Mouse (Mus musculus): Measurements from ENCODE around the gene Suco. TPM values are rescaled to one million over a fixed set of nuclear protein-coding genes. Genes with fewer than 3 reads are reported as not detected.
A peak's percentile ranks its signal among the peaks of the same experiment; 100 is the strongest.

The Suco gene
- polyA plus RNA-seq, 1 experiment from 2014 or later, result 21.0 TPM

GRCm38 (mm10) chr1:161788339-161788738 is 88.1 kb downstream of the Suco start, which contains the start of gene Fasl:
Fasl (minus strand) TSS chr1:161788495.
- no peak within 1 kb of the TSS for H3K4me3 ChIP-seq (ENCODE audit: low read depth, low read length)
- H3K9me3 ChIP-seq (ENCODE audit: control insufficient read depth, low read length), result no peaks in the 10 kb centered on the region
- H3K27me3 ChIP-seq (replicated peaks; ENCODE audit: control insufficient read depth, insufficient read depth, low read length), result no peaks in the 10 kb centered on the region
- ATAC-seq (replicated peaks; ENCODE audit: low FRiP score, low TSS enrichment, low read depth) (no peak), DNase-seq (ENCODE audit: low spot score) (no peak)
- no peaks in the 10 kb centered on the region for H3K36me3 ChIP-seq (ENCODE audit: control insufficient read depth, insufficient read depth, low read length)
- H3K27ac ChIP-seq (ENCODE audit: low read depth), result no peak within 1 kb of the TSS
- no peak within 1 kb of the TSS for H3K4me2 ChIP-seq (ENCODE audit: low read length)
- WGBS, result 77% methylated on average over 9 of the region's 9 CpGs
- no peak within 1 kb of the TSS for H3K9ac ChIP-seq (ENCODE audit: low read length)
- H3K4me1 ChIP-seq (replicated peaks; ENCODE audit: control insufficient read depth, insufficient read depth, low read length), result no peaks in the 10 kb centered on the region

- DNase-seq (ENCODE audit: low spot score) (no peak), ATAC-seq (replicated peaks; ENCODE audit: low FRiP score, low TSS enrichment, low read depth) (no peak)
- Histone ChIP-seq H3K4me2 (ENCODE audit: low read length) (no peak overlapping the region), H3K27me3 (replicated peaks; ENCODE audit: control insufficient read depth, insufficient read depth, low read length) (no peaks in the 10 kb centered on the region), H3K36me3 (ENCODE audit: control insufficient read depth, insufficient read depth, low read length) (no peaks in the 10 kb centered on the region), H3K4me3 (ENCODE audit: low read depth, low read length) (no peak overlapping the region), H3K4me1 (replicated peaks; ENCODE audit: control insufficient read depth, insufficient read depth, low read length) (no peaks in the 10 kb centered on the region), H3K27ac (ENCODE audit: low read depth) (no peak overlapping the region), H3K9ac (ENCODE audit: low read length) (no peak overlapping the region), H3K9me3 (ENCODE audit: control insufficient read depth, low read length) (no peaks in the 10 kb centered on the region)
- WGBS, result 77% methylated on average over 2 of the region's 2 CpGs
Observed at GRCm38 (mm10) chr1:161782725-161783124, 93.8 kb downstream of the Suco start.

GRCm38 (mm10) chr1:161781594-161781993 is 94.9 kb downstream of the Suco start:
- Histone ChIP-seq H3K27ac (ENCODE audit: low read depth) (no peak overlapping the region), H3K9ac (ENCODE audit: low read length) (no peak overlapping the region), H3K4me1 (replicated peaks; ENCODE audit: control insufficient read depth, insufficient read depth, low read length) (no peaks in the 10 kb centered on the region), H3K36me3 (ENCODE audit: control insufficient read depth, insufficient read depth, low read length) (no peaks in the 10 kb centered on the region), H3K4me3 (ENCODE audit: low read depth, low read length) (no peak overlapping the region), H3K9me3 (ENCODE audit: control insufficient read depth, low read length) (no peaks in the 10 kb centered on the region), H3K4me2 (ENCODE audit: low read length) (no peak overlapping the region), H3K27me3 (replicated peaks; ENCODE audit: control insufficient read depth, insufficient read depth, low read length) (no peaks in the 10 kb centered on the region)
- no peak for DNase-seq (ENCODE audit: low spot score)
- ATAC-seq (replicated peaks; ENCODE audit: low FRiP score, low TSS enrichment, low read depth), result no peak
- 88% methylated on average over 5 of the region's 5 CpGs for WGBS

- Histone ChIP-seq H3K9me3 (ENCODE audit: control insufficient read depth, low read length) (no peaks in the 10 kb centered on the region), H3K4me2 (ENCODE audit: low read length) (no peak overlapping the region), H3K27ac (ENCODE audit: low read depth) (no peak overlapping the region), H3K9ac (ENCODE audit: low read length) (no peak overlapping the region), H3K4me3 (ENCODE audit: low read depth, low read length) (no peak overlapping the region), H3K27me3 (replicated peaks; ENCODE audit: control insufficient read depth, insufficient read depth, low read length) (no peaks in the 10 kb centered on the region), H3K36me3 (ENCODE audit: control insufficient read depth, insufficient read depth, low read length) (no peaks in the 10 kb centered on the region), H3K4me1 (replicated peaks; ENCODE audit: control insufficient read depth, insufficient read depth, low read length) (no peaks in the 10 kb centered on the region)
- DNase-seq (ENCODE audit: low spot score), result no peak
- ATAC-seq (replicated peaks; ENCODE audit: low FRiP score, low TSS enrichment, low read depth), result no peak
Observed at GRCm38 (mm10) chr1:161779057-161779456, 97.4 kb downstream of the Suco start.

GRCm38 (mm10) chr1:161775151-161775550 is 101.3 kb downstream of the Suco start:
- H3K27me3 ChIP-seq (replicated peaks; ENCODE audit: control insufficient read depth, insufficient read depth, low read length), result no peaks in the 10 kb centered on the region
- H3K4me1 ChIP-seq (replicated peaks; ENCODE audit: control insufficient read depth, insufficient read depth, low read length), result no peaks in the 10 kb centered on the region
- no peak overlapping the region for H3K27ac ChIP-seq (ENCODE audit: low read depth)
- H3K9me3 ChIP-seq (ENCODE audit: control insufficient read depth, low read length), result no peaks in the 10 kb centered on the region
- no peak for ATAC-seq (replicated peaks; ENCODE audit: low FRiP score, low TSS enrichment, low read depth)
- no peaks in the 10 kb centered on the region for H3K36me3 ChIP-seq (ENCODE audit: control insufficient read depth, insufficient read depth, low read length)
- WGBS, result 85% methylated on average over 6 of the region's 6 CpGs
- no peak for DNase-seq (ENCODE audit: low spot score)
- no peak overlapping the region for H3K4me2 ChIP-seq (ENCODE audit: low read length)
- no peak overlapping the region for H3K4me3 ChIP-seq (ENCODE audit: low read depth, low read length)
- H3K9ac ChIP-seq (ENCODE audit: low read length), result no peak overlapping the region

- Histone ChIP-seq H3K4me2 (ENCODE audit: low read length) (no peak overlapping the region), H3K27me3 (replicated peaks; ENCODE audit: control insufficient read depth, insufficient read depth, low read length) (no peaks in the 10 kb centered on the region), H3K36me3 (ENCODE audit: control insufficient read depth, insufficient read depth, low read length) (no peaks in the 10 kb centered on the region), H3K9me3 (ENCODE audit: control insufficient read depth, low read length) (no peaks in the 10 kb centered on the region), H3K27ac (ENCODE audit: low read depth) (no peak overlapping the region), H3K4me1 (replicated peaks; ENCODE audit: control insufficient read depth, insufficient read depth, low read length) (no peaks in the 10 kb centered on the region), H3K4me3 (ENCODE audit: low read depth, low read length) (no peak overlapping the region), H3K9ac (ENCODE audit: low read length) (no peak overlapping the region)
- ATAC-seq (replicated peaks; ENCODE audit: low FRiP score, low TSS enrichment, low read depth), result no peak
- DNase-seq (ENCODE audit: low spot score), result no peak
- WGBS, result 75% methylated on average over 2 of the region's 2 CpGs
Observed at GRCm38 (mm10) chr1:161771293-161771692, 105.2 kb downstream of the Suco start.

GRCm38 (mm10) chr1:161769329-161769728 is 107.2 kb downstream of the Suco start:
- no peak overlapping the region for H3K4me2 ChIP-seq (ENCODE audit: low read length)
- ATAC-seq (replicated peaks; ENCODE audit: low FRiP score, low TSS enrichment, low read depth) (no peak), DNase-seq (ENCODE audit: low spot score) (no peak)
- no peaks in the 10 kb centered on the region for H3K36me3 ChIP-seq (ENCODE audit: control insufficient read depth, insufficient read depth, low read length)
- no peaks in the 10 kb centered on the region for H3K9me3 ChIP-seq (ENCODE audit: control insufficient read depth, low read length)
- WGBS, result 93% methylated on average over 1 of the region's 1 CpGs
- H3K27me3 ChIP-seq (replicated peaks; ENCODE audit: control insufficient read depth, insufficient read depth, low read length), result no peaks in the 10 kb centered on the region
- no peak overlapping the region for H3K9ac ChIP-seq (ENCODE audit: low read length)
- no peak overlapping the region for H3K27ac ChIP-seq (ENCODE audit: low read depth)
- no peaks in the 10 kb centered on the region for H3K4me1 ChIP-seq (replicated peaks; ENCODE audit: control insufficient read depth, insufficient read depth, low read length)
- H3K4me3 ChIP-seq (ENCODE audit: low read depth, low read length), result no peak overlapping the region

- Histone ChIP-seq H3K4me3 (ENCODE audit: low read depth, low read length) (no peak overlapping the region), H3K36me3 (ENCODE audit: control insufficient read depth, insufficient read depth, low read length) (no peaks in the 10 kb centered on the region), H3K4me2 (ENCODE audit: low read length) (0 out of 2 replicates have a peak overlapping the region, but pooled peaks have one; percentile 7), H3K27me3 (replicated peaks; ENCODE audit: control insufficient read depth, insufficient read depth, low read length) (no peaks in the 10 kb centered on the region), H3K9me3 (ENCODE audit: control insufficient read depth, low read length) (no peaks in the 10 kb centered on the region), H3K4me1 (replicated peaks; ENCODE audit: control insufficient read depth, insufficient read depth, low read length) (no peaks in the 10 kb centered on the region), H3K9ac (ENCODE audit: low read length) (no peak overlapping the region), H3K27ac (ENCODE audit: low read depth) (no peak overlapping the region)
- DNase-seq (ENCODE audit: low spot score), result no peak
- ATAC-seq (replicated peaks; ENCODE audit: low FRiP score, low TSS enrichment, low read depth), result 0 out of 2 replicates have a peak, but pooled peaks have one; percentile 47
- WGBS, result 57% methylated on average over 12 of the region's 12 CpGs
Observed at GRCm38 (mm10) chr1:161767101-161767524, 109.4 kb downstream of the Suco start.

- no peaks in the 10 kb centered on the region for H3K9me3 ChIP-seq (ENCODE audit: control insufficient read depth, low read length)
- H3K27me3 ChIP-seq (replicated peaks; ENCODE audit: control insufficient read depth, insufficient read depth, low read length), result no peaks in the 10 kb centered on the region
- H3K4me2 ChIP-seq (ENCODE audit: low read length), result 0 out of 2 replicates have a peak overlapping the region, but pooled peaks have one; percentile 7
- H3K4me3 ChIP-seq (ENCODE audit: low read depth, low read length), result no peak overlapping the region
- H3K4me1 ChIP-seq (replicated peaks; ENCODE audit: control insufficient read depth, insufficient read depth, low read length), result no peaks in the 10 kb centered on the region
- DNase-seq (ENCODE audit: low spot score), result no peak
- no peak overlapping the region for H3K9ac ChIP-seq (ENCODE audit: low read length)
- peak; percentile 50; the same call in 1 of the 2 replicates for ATAC-seq (replicated peaks; ENCODE audit: low FRiP score, low TSS enrichment, low read depth)
- no peaks in the 10 kb centered on the region for H3K36me3 ChIP-seq (ENCODE audit: control insufficient read depth, insufficient read depth, low read length)
- H3K27ac ChIP-seq (ENCODE audit: low read depth), result no peak overlapping the region
- 41% methylated on average over 5 of the region's 5 CpGs for WGBS
Observed at GRCm38 (mm10) chr1:161766656-161767055, 109.8 kb downstream of the Suco start.
